Mouse (Mus musculus): ENCODE results near the gene Acap1. TPM values are rescaled to one million over a fixed set of nuclear protein-coding genes. Genes with fewer than 3 reads are reported as not detected.
"Not testable (repeated sequence)": the region's sequence is repeated elsewhere in the genome, so short reads cannot be mapped to it uniquely, and the experiment has no call there.

The Acap1 gene
- total RNA-seq, 1 experiment from 2014 or later: 245 TPM

- no peak for ATAC-seq (ENCODE audit: extremely low read depth, insufficient number of reproducible peaks, low FRiP score, poor library complexity, severe bottlenecking)
Observed at GRCm38 (mm10) chr11:69922012-69922756, 26.8 kb upstream of the Acap1 start.

- peak; percentile 80 for ATAC-seq (ENCODE audit: extremely low read depth, insufficient number of reproducible peaks, low FRiP score, poor library complexity, severe bottlenecking)
Observed at GRCm38 (mm10) chr11:69921114-69922011, 26.0 kb upstream of the Acap1 start, which contains the start of gene Eif5a. Gene Eif5a (minus strand): TSS chr11:69921958.

DNA sequence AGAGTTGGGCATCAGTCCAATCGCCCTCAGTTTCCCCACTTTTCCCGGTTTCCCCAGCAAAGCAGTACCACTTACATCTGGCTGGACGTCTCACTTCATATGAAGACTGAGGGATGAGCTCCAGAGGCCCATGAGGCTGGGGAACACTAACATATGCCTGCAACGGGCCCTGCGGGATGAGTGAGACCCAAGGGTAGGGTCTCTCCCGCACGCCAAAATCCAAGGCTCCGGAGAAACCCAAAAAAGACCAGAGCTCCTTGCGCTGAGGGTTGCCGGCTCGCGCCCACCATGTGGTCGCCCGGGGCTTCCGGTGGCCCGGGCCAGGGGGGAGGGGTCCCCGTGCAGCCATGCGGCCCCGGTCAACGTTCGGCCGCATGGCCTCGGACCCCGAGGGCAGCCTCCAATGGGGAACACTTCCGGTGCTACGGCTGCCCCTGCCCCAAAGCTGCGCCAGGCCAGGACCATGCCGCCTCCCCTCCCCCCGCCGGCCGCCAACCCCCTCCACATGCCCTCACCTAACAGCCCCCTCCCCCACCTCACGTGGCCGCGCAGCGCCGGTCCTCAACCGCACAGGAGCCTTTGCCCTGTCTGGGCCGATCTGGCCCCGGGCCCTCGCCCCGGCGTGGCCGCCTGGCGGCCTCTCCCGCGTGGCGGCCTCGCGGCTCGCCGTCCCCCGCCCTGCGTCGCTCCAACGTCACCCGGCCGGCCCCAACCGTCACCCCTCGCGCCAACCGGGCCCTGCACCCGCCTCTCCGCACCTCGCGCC is 25.1 kb upstream of the Acap1 start:
- no peak for ATAC-seq (ENCODE audit: extremely low read depth, insufficient number of reproducible peaks, low FRiP score, poor library complexity, severe bottlenecking)

- ATAC-seq (ENCODE audit: extremely low read depth, insufficient number of reproducible peaks, low FRiP score, poor library complexity, severe bottlenecking): peak; percentile 43
Observed at GRCm38 (mm10) chr11:69919661-69920265, 24.4 kb upstream of the Acap1 start.

DNA sequence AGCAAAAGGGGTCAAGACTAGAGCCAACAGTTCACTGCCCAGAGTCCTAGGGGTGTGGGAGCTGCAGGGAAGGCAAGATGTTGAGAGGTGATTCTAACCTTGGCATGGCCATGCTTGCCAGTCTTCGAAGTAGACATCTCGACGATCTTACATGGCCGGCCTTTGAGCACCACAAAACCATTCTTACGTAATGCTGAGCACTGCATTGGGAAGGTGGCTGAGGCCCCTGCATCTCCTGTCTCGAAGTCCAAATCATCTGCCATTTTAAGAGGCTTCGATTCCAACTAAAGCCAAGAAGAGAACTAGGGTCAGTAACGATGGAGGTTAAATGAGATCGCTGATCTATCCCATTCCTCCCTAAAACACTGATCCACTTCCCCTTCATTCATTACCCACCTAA is 23.7 kb upstream of the Acap1 start:
- no peak for ATAC-seq (ENCODE audit: extremely low read depth, insufficient number of reproducible peaks, low FRiP score, poor library complexity, severe bottlenecking)

- no peak for ATAC-seq (ENCODE audit: extremely low read depth, insufficient number of reproducible peaks, low FRiP score, poor library complexity, severe bottlenecking)
Observed at GRCm38 (mm10) chr11:69918118-69918517, 22.8 kb upstream of the Acap1 start.

- no peak for ATAC-seq (ENCODE audit: extremely low read depth, insufficient number of reproducible peaks, low FRiP score, poor library complexity, severe bottlenecking)
Observed at GRCm38 (mm10) chr11:69917379-69917948, 22.1 kb upstream of the Acap1 start.

DNA sequence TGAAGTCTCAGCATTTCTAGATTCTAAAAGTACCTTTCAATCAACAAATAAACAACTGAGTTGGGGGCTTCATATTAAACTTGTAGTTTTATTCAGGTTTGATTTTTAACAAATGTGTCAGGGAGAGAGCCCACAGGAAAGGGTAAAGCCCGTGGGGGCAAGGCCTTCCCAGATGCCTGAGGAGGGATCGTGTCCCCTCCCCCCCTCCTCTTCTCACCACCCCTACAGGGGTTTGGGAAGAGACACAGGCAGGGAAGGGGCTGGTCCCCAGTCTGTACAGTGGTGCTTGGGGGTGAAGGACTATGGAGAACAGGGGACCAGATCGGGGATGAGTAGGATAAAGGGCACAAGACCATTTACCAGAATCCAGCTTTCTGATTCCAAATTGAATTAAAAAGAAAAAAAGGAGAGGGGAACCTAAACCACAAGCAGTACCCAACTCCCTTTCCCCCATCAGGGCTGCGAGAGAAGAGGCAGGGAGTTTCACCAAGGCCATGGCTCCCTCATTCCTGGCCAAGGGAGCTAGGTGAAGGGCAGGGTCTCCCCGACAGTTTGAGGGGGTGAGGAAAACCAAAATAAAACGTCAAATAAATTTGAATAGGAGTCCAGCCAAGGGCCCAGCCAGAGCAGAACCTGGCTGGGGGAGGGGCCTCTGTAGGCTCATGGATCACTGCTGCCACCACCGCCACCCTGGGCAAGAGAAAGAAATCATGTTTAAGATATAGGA is 21.5 kb upstream of the Acap1 start:
- not testable (repeated sequence) for ATAC-seq (ENCODE audit: extremely low read depth, insufficient number of reproducible peaks, low FRiP score, poor library complexity, severe bottlenecking)

GRCm38 (mm10) chr11:69915667-69916627 is 20.6 kb upstream of the Acap1 start:
- no peak for ATAC-seq (ENCODE audit: extremely low read depth, insufficient number of reproducible peaks, low FRiP score, poor library complexity, severe bottlenecking)

- ATAC-seq (ENCODE audit: extremely low read depth, insufficient number of reproducible peaks, low FRiP score, poor library complexity, severe bottlenecking): no peak
Observed at GRCm38 (mm10) chr11:69914917-69915430, 19.6 kb upstream of the Acap1 start.

DNA sequence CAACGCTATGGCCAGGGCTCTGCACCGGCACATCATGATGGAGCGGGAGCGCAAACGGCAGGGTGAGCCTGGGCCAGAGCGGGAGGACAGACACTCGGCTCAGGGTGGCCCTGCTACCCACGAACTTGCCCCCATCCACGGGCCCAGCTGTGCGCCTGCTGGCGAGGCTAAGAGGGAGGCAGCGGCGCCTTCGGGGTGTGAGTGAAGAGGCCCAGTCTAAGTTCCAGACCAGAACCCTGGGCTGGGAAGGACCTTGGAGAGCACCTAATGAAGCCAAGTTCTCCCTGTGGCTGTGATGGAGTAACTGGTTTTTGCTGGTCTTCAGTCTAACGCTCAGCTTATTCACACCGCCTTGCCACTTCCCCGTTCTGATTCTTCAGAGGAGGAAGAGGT is 19.0 kb upstream of the Acap1 start:
- ATAC-seq (ENCODE audit: extremely low read depth, insufficient number of reproducible peaks, low FRiP score, poor library complexity, severe bottlenecking): no peak

DNA sequence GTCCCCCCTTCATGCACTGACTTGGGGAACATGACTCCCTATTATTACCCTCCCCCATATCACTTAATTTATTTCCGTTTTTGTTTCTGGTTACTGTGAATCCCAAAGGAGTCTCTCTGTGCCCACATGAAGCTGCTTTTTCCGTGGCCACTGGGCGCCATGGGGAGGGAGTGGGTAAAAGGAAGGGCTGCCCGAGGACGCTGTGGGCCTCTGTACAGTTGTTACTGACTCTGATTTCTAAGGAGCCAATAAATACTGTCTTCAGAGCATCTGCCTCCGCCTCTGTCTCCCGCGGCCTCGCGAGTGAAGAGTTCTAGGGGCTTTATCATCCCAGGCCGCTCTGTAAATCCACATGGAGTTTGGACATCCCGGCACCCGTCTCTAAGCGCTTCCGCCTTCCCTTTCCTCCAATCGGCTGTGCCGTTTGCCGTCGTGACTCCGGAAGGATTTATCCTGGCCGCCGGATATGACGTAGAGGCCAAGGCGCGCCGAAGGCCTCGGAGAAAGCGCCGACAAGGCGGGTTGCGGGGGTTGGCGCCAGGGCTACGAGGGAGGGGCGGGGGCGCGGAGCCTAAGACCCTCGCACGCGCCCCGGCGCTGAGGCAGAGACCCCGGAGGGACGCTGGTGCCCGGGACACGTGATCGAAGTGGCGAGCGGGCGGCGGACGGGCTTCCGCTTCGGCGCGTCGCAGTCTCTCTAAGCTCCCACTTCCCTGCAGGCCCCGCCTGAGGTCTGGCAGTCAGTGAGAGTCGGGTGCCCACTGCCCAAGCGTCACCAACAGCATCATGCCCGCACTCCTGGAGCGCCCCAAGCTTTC is 18.4 kb upstream of the Acap1 start, which contains the start of gene Gps2:
TSS of gene Gps2 (plus strand) at position 335 of the 818 bp plus-strand sequence.
- peak; percentile 89 for ATAC-seq (ENCODE audit: extremely low read depth, insufficient number of reproducible peaks, low FRiP score, poor library complexity, severe bottlenecking)

GRCm38 (mm10) chr11:69912716-69913530 is 17.6 kb upstream of the Acap1 start:
- no peak for ATAC-seq (ENCODE audit: extremely low read depth, insufficient number of reproducible peaks, low FRiP score, poor library complexity, severe bottlenecking)

GRCm38 (mm10) chr11:69911701-69912100 is 16.4 kb upstream of the Acap1 start:
- ATAC-seq (ENCODE audit: extremely low read depth, insufficient number of reproducible peaks, low FRiP score, poor library complexity, severe bottlenecking): no peak
